Mouse (Mus musculus) small intestine, adult 2 months (tissue): Measurements from ENCODE around the gene Mlycd. TPM values are rescaled to one million over a fixed set of nuclear protein-coding genes. Genes with fewer than 3 reads are reported as not detected.

Experiments used
- H3K27ac ChIP-seq: fragments of 200-500 bp; 2 replicates; pipeline ENCODE4 v1.5.1; 2012; ENCODE audit warnings: low read depth, low read length, control low read depth, inconsistent platforms; ENCODE audit not compliant: insufficient read depth
- H3K27me3 ChIP-seq: fragments of 200-500 bp; 2 replicates; pipeline ENCODE4 v1.6.1; 2012; ENCODE audit warnings: mild to moderate bottlenecking, moderate library complexity, low read length, inconsistent platforms; ENCODE audit not compliant: control insufficient read depth, insufficient read depth
- H3K36me3 ChIP-seq: fragments of 200-500 bp; 2 replicates; pipeline ENCODE4 v1.6.1; 2012; ENCODE audit warnings: mild to moderate bottlenecking, low read length, control low read depth, inconsistent platforms; ENCODE audit not compliant: control insufficient read depth, insufficient read depth
- H3K4me1 ChIP-seq: fragments of 200-500 bp; 2 replicates; pipeline ENCODE4 v1.6.1; 2012; ENCODE audit warnings: low read length, inconsistent platforms, mixed read lengths; ENCODE audit not compliant: control insufficient read depth, insufficient read depth, insufficient read length
- H3K4me3 ChIP-seq: fragments of 200-500 bp; 2 replicates; pipeline ENCODE4 v1.5.1; 2012; ENCODE audit warnings: low read depth, mild to moderate bottlenecking, control low read depth, inconsistent platforms, low read length, moderate library complexity
- CTCF ChIP-seq: fragments of 200-500 bp; IDR thresholded peaks from 2 replicates; pipeline ENCODE4 v1.5.1; 2012; ENCODE audit warnings: low read depth, mild to moderate bottlenecking, control low read depth, inconsistent platforms, low read length, moderate library complexity, mixed read lengths; ENCODE audit not compliant: insufficient replicate concordance, insufficient read length; ENCODE audit errors: extremely low read depth
- POLR2A ChIP-seq: fragments of 200-500 bp; IDR thresholded peaks from 2 replicates; pipeline ENCODE4 v1.6.1; 2012; ENCODE audit warnings: low read depth, mild to moderate bottlenecking, control low read depth, inconsistent platforms, low read length, moderate library complexity
- WGBS: fragments of 180-500 bp; shearing (Covaris S2); methylation state at CpG from one replicate; pipeline ENCODE4 v1.1.7; 2018; 5-methylcytosine and 5-hydroxymethylcytosine counted together
- polyA plus RNA-seq: library from polyadenylated mRNA; depleted of rRNA; stranded (reverse); fragments of >200 nt; gene quantifications from 2 replicates; pipeline ENCODE4 v1.2.3, GENCODE M21; 2012

Mlycd gene
- polyA plus RNA-seq, 1 experiment = 49.6 TPM

GRCm38 (mm10) chr8:119386988-119387387, 7.7 kb upstream of the Mlycd start:
- Histone ChIP-seq H3K4me1 (peaks cover 3% of the 10 kb centered on the region; the same call in 1 of the 2 replicates), H3K27ac (no peak overlapping the region), H3K36me3 (no peaks in the 10 kb centered on the region), H3K4me3 (no peak overlapping the region), H3K27me3 (no peaks in the 10 kb centered on the region)
- TF ChIP-seq CTCF = no peak
- 70% methylated on average over 6 of the region's 6 CpGs for WGBS

- Histone ChIP-seq H3K4me1 (peaks cover 14% of the 10 kb centered on the region), H3K4me3 (peak overlapping the region; percentile 89), H3K27me3 (no peaks in the 10 kb centered on the region), H3K36me3 (no peaks in the 10 kb centered on the region), H3K27ac (peak overlapping the region; percentile 74)
- 69% methylated on average over 9 of the region's 9 CpGs for WGBS
- no peak for TF ChIP-seq CTCF
- TF ChIP-seq POLR2A = no peak
Measured at GRCm38 (mm10) chr8:119394097-119394496, 581 bp upstream of the Mlycd start.

GRCm38 (mm10) chr8:119395072-119395950, 633 bp downstream of the Mlycd start:
- no peak for TF ChIP-seq POLR2A
- TF ChIP-seq CTCF = no peak
- no peaks in the 10 kb centered on the region for H3K27me3 ChIP-seq
- 3% methylated on average over 79 of the region's 83 CpGs for WGBS
- H3K27ac ChIP-seq = peak overlapping the region; percentile 53; the same call in 1 of the 2 replicates
- H3K36me3 ChIP-seq = no peaks in the 10 kb centered on the region
- H3K4me1 ChIP-seq = peaks cover 22% of the 10 kb centered on the region
- H3K4me3 ChIP-seq = peak overlapping the region; percentile 89

GRCm38 (mm10) chr8:119398558-119398957, 3.9 kb downstream of the Mlycd start:
- Histone ChIP-seq H3K27me3 (no peaks in the 10 kb centered on the region), H3K4me1 (peaks cover 22% of the 10 kb centered on the region), H3K27ac (no peak overlapping the region), H3K4me3 (no peak overlapping the region), H3K36me3 (0 out of 2 replicates have a peak, but pooled peaks cover 5% of the 10 kb centered on the region)
- 80% methylated on average over 9 of the region's 9 CpGs for WGBS
- TF ChIP-seq POLR2A = no peak
- no peak for TF ChIP-seq CTCF

- Histone ChIP-seq H3K27me3 (no peaks in the 10 kb centered on the region), H3K4me3 (no peak overlapping the region), H3K27ac (no peak overlapping the region), H3K4me1 (peaks cover 18% of the 10 kb centered on the region), H3K36me3 (peaks cover 5% of the 10 kb centered on the region; the same call in 1 of the 2 replicates)
- TF ChIP-seq CTCF = no peak
- no peak for TF ChIP-seq POLR2A
- 49% methylated on average over 6 of the region's 6 CpGs for WGBS
Measured at GRCm38 (mm10) chr8:119399255-119399654, 4.6 kb downstream of the Mlycd start.

GRCm38 (mm10) chr8:119400122-119400671, 5.5 kb downstream of the Mlycd start:
- peak overlapping the region; percentile 72 for H3K27ac ChIP-seq
- H3K27me3 ChIP-seq = no peaks in the 10 kb centered on the region
- H3K4me1 ChIP-seq = peaks cover 16% of the 10 kb centered on the region
- H3K4me3 ChIP-seq = no peak overlapping the region; the same call in 1 of the 2 replicates
- TF ChIP-seq CTCF = no peak
- TF ChIP-seq POLR2A = no peak
- H3K36me3 ChIP-seq = peaks cover 6% of the 10 kb centered on the region; the same call in 1 of the 2 replicates
- 28% methylated on average over 9 of the region's 9 CpGs for WGBS

- 42% methylated on average over 3 of the region's 3 CpGs for WGBS
- Histone ChIP-seq H3K36me3 (peaks cover 6% of the 10 kb centered on the region; the same call in 1 of the 2 replicates), H3K27me3 (no peaks in the 10 kb centered on the region), H3K27ac (no peak overlapping the region), H3K4me1 (peaks cover 11% of the 10 kb centered on the region; the same call in 1 of the 2 replicates), H3K4me3 (no peak overlapping the region)
- TF ChIP-seq POLR2A (no peak), CTCF (no peak)
Measured at GRCm38 (mm10) chr8:119400904-119401303, 6.2 kb downstream of the Mlycd start.
